Mouse (Mus musculus) CH12.LX (cell line): ENCODE data around the gene Aff1. TPM values are rescaled to one million over a fixed set of nuclear protein-coding genes. Genes with fewer than 3 reads are reported as not detected.

ENCODE experiments used
- DNase-seq: peaks from one replicate; pipeline ENCODE4 v3.0.0-alpha.2; 2013; ENCODE audit errors: extremely low read depth
- H3K27ac ChIP-seq: 2 replicates; pipeline ENCODE4 v1.5.1; 2012; ENCODE audit warnings: low read depth, mild to moderate bottlenecking, control low read depth, moderate library complexity; ENCODE audit not compliant: insufficient read depth
- H3K27me3 ChIP-seq: replicated peaks from 2 replicates; pipeline ENCODE3; 2012; ENCODE audit warnings: inconsistent platforms
- H3K36me3 ChIP-seq, 2 experiments: replicated peaks in 1 of 2; 2 replicates each; pipeline versions ENCODE3 to v1.6.1; 2012; ENCODE audit warnings: inconsistent platforms in 1 of 2, low read length in 1 of 2, mild to moderate bottlenecking in 1 of 2, mixed read lengths in 1 of 2, moderate library complexity in 1 of 2; ENCODE audit not compliant: control insufficient read depth in 1 of 2, insufficient read depth in 1 of 2
- H3K4me1 ChIP-seq, 2 experiments: 2 replicates each; pipeline ENCODE4 v1.6.1; 2012; ENCODE audit warnings: inconsistent platforms in 1 of 2, moderate library complexity in 1 of 2; ENCODE audit not compliant: insufficient read depth in 2 of 2, control insufficient read depth in 1 of 2
- H3K4me2 ChIP-seq: 2 replicates; pipeline ENCODE4 v1.6.1; 2012; ENCODE audit warnings: low read depth, mild to moderate bottlenecking, control low read depth; ENCODE audit not compliant: poor library complexity, insufficient read depth, severe bottlenecking
- H3K4me3 ChIP-seq, 3 experiments: fragments of 150-350 bp in 1 of 3; sonication (generic) in 1 of 3; replicated peaks in 1 of 3; 2 replicates each; pipeline versions ENCODE3 to v1.5.1; 2011 to 2012; ENCODE audit warnings: low read depth in 2 of 3, low read length in 2 of 3, mild to moderate bottlenecking in 2 of 3, moderate library complexity in 2 of 3, control low read depth in 1 of 3, improper control_type of control experiment in 1 of 3, inconsistent platforms in 1 of 3, mixed read lengths in 1 of 3; ENCODE audit not compliant: poor library complexity in 1 of 3
- H3K79me2 ChIP-seq: replicated peaks from 2 replicates; pipeline ENCODE4 v1.6.1; 2012; ENCODE audit warnings: mild to moderate bottlenecking, moderate library complexity; ENCODE audit not compliant: control insufficient read depth, poor library complexity, insufficient read depth, severe bottlenecking; ENCODE audit errors: extremely low read depth
- H3K9ac ChIP-seq: 2 replicates; pipeline ENCODE4 v1.6.1; 2012; ENCODE audit warnings: low read depth, mild to moderate bottlenecking, control low read depth, moderate library complexity; ENCODE audit not compliant: insufficient read depth
- H3K9me3 ChIP-seq: replicated peaks from 2 replicates; pipeline ENCODE3; 2012; ENCODE audit warnings: low read length, inconsistent platforms, mixed read lengths
- BHLHE40 ChIP-seq: IDR thresholded peaks from 2 replicates; pipeline ENCODE4 v1.6.1; 2011; ENCODE audit warnings: mild to moderate bottlenecking, low read depth, low read length, improper control_type of control experiment
- CHD1 ChIP-seq: IDR thresholded peaks from 2 replicates; pipeline ENCODE4 v1.6.1; 2012; ENCODE audit warnings: low read depth, low read length, improper control_type of control experiment, inconsistent platforms
- CTCF ChIP-seq, 2 experiments: IDR thresholded peaks in 1 of 2; conservative IDR thresholded peaks in 1 of 2; 2 replicates each; pipeline ENCODE4 v1.5.1; 2011 to 2012; ENCODE audit warnings: low read depth in 2 of 2, low read length in 2 of 2, improper control_type of control experiment in 1 of 2, inconsistent platforms in 1 of 2, mild to moderate bottlenecking in 1 of 2, moderate library complexity in 1 of 2
- ELF1 ChIP-seq: IDR thresholded peaks from 2 replicates; pipeline ENCODE4 v1.6.1; 2014; ENCODE audit warnings: low read depth, mild to moderate bottlenecking, inconsistent platforms, low read length, improper control_type of control experiment
- EP300 ChIP-seq: IDR thresholded peaks from 2 replicates; pipeline ENCODE4 v1.6.1; 2011; ENCODE audit warnings: low read length, improper control_type of control experiment
- ETS1 ChIP-seq: conservative IDR thresholded peaks from 2 replicates; pipeline ENCODE4 v1.6.1; 2012; ENCODE audit warnings: low read depth, mild to moderate bottlenecking, inconsistent platforms, low read length, improper control_type of control experiment, moderate library complexity
- HCFC1 ChIP-seq: IDR thresholded peaks from 2 replicates; pipeline ENCODE4 v1.6.1; 2012; ENCODE audit warnings: low read depth, mild to moderate bottlenecking, inconsistent platforms, low read length, improper control_type of control experiment
- IRF4 ChIP-seq: IDR thresholded peaks from 2 replicates; pipeline ENCODE4 v1.6.1; 2014; ENCODE audit warnings: low read depth, mild to moderate bottlenecking, inconsistent platforms, low read length, improper control_type of control experiment
- JUN ChIP-seq: IDR thresholded peaks from 2 replicates; pipeline ENCODE4 v1.6.1; 2011; ENCODE audit warnings: low read depth, mild to moderate bottlenecking, low read length, improper control_type of control experiment, moderate library complexity; ENCODE audit not compliant: insufficient read depth
- MXI1 ChIP-seq: IDR thresholded peaks from 2 replicates; pipeline ENCODE4 v1.6.1; 2011; ENCODE audit warnings: mild to moderate bottlenecking, low read depth, low read length, improper control_type of control experiment
- NELFE ChIP-seq: IDR thresholded peaks from 2 replicates; pipeline ENCODE4 v1.6.1; 2011; ENCODE audit warnings: low read depth, low read length, improper control_type of control experiment
- NRF1 ChIP-seq: IDR thresholded peaks from 2 replicates; pipeline ENCODE4 v1.6.1; 2014; ENCODE audit warnings: low read depth, mild to moderate bottlenecking, inconsistent platforms, low read length, improper control_type of control experiment, moderate library complexity
- RAD21 ChIP-seq: IDR thresholded peaks from 2 replicates; pipeline ENCODE4 v1.6.1; 2011; ENCODE audit warnings: low read depth, mild to moderate bottlenecking, low read length, improper control_type of control experiment, moderate library complexity
- SIN3A ChIP-seq: IDR thresholded peaks from 2 replicates; pipeline ENCODE4 v1.6.1; 2012; ENCODE audit warnings: low read length, improper control_type of control experiment, inconsistent platforms
- SMC3 ChIP-seq: IDR thresholded peaks from 2 replicates; pipeline ENCODE4 v1.6.1; 2011; ENCODE audit warnings: low read depth, low read length, improper control_type of control experiment
- UBTF ChIP-seq: IDR thresholded peaks from 2 replicates; pipeline ENCODE4 v1.6.1; 2012; ENCODE audit warnings: low read depth, mild to moderate bottlenecking, inconsistent platforms, low read length, improper control_type of control experiment, moderate library complexity
- USF1 ChIP-seq: IDR thresholded peaks from 2 replicates; pipeline ENCODE4 v1.6.1; 2014; ENCODE audit warnings: low read depth, mild to moderate bottlenecking, inconsistent platforms, low read length, improper control_type of control experiment
- USF2 ChIP-seq: conservative IDR thresholded peaks from 2 replicates; pipeline ENCODE4 v1.6.1; 2011; ENCODE audit warnings: low read depth, low read length, improper control_type of control experiment
- ZNF384 ChIP-seq: IDR thresholded peaks from 2 replicates; pipeline ENCODE4 v1.6.1; 2012; ENCODE audit warnings: low read depth, low read length, improper control_type of control experiment, inconsistent platforms
- dilution Hi-C: fragments of 300-500 bp; cut with MboI; formaldehyde crosslinking; loops from 2 replicates; pipeline ENCODE4 v1.14.3; 2020; ENCODE audit warnings: low sequenced_read_pairs; ENCODE audit not compliant: extremely low pct_unique_long_range_greater_than_20kb, extremely low pct_ligation_motif_present
- in situ Hi-C: fragments of 300-500 bp; cut with MboI; formaldehyde crosslinking; loops from 3 replicates; pipeline ENCODE4 v1.14.3; 2019; ENCODE audit warnings: low sequenced_read_pairs, low pct_ligation_motif_present, low pct_unique_long_range_greater_than_20kb, mixed read lengths
- polyA plus RNA-seq: library from polyadenylated mRNA; unstranded; fragments of >175 nt; gene quantifications from 2 replicates; pipeline ENCODE4 v1.2.1, GENCODE M21; 2012; ENCODE audit warnings: low read depth; ENCODE audit not compliant: insufficient read length
- total RNA-seq, 2 experiments: library from RNA; depleted of rRNA; stranded (reverse); fragments of 300-350 nt in 1 of 2; fragments of >200 nt in 1 of 2; gene quantifications; 2 replicates each; pipeline ENCODE4 v1.2.3; 2012 to 2014

Gene Aff1
- total and polyA plus RNA-seq, 3 experiments: 13.2 to 38.9 (median 21.8) TPM

DNA sequence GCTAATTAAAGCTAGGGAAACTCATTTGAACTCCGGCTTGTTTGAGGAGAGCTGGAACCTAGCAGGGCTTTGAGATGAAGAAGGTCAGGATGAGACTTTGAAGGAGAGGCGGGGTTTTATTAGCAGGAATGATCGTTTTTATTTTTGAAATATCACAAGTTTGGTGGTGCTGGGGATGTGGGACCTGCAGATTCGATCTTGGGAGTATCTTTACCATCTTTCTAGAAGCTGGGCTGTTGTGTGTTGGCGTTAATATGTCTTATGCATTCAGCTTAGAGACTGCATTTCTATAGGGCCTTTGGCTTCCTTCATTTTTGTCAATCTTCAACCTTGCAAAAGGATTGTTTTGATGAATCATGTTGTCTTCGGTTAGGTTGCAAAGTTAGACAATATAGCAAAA, 1.9 kb downstream of the Aff1 start:
- Histone ChIP-seq H3K4me1 (peaks cover 4 to 34% of the 10 kb centered on the region in 2 experiments; a peak in 3 of 4 replicates), H3K79me2 (peaks cover 58% of the 10 kb centered on the region), H3K36me3 (peaks cover 0 to 4% of the 10 kb centered on the region in 2 experiments), H3K9me3 (no peaks in the 10 kb centered on the region), H3K9ac (peak overlapping the region; percentile 89), H3K27me3 (no peaks in the 10 kb centered on the region), H3K4me2 (peak overlapping the region; percentile 94), H3K4me3 (peak overlapping the region; percentile 76 to 99 (median 93)), H3K27ac (peak overlapping the region; percentile 80; the same call in 1 of the 2 replicates)
- TF ChIP-seq CHD1: 0 out of 2 replicates have a peak, but pooled peaks have one; percentile 13
- no peak for TF ChIP-seq SIN3A
- no peak for TF ChIP-seq HCFC1
- no peak for TF ChIP-seq NELFE
- 0 out of 2 replicates have a peak, but pooled peaks have one; percentile 4 for TF ChIP-seq MXI1
- dilution Hi-C loops: no loop called here
- in situ Hi-C loops: no loop called here
- DNase-seq: no peak

GRCm38 (mm10) chr5:103697875-103698491, 5.8 kb downstream of the Aff1 start:
- Histone ChIP-seq H3K9me3 (no peaks in the 10 kb centered on the region), H3K4me3 (no peak overlapping the region), H3K4me1 (peaks cover 17 to 73% of the 10 kb centered on the region in 2 experiments), H3K27ac (peak overlapping the region; percentile 89), H3K79me2 (peaks cover 86% of the 10 kb centered on the region), H3K27me3 (no peaks in the 10 kb centered on the region), H3K9ac (peak overlapping the region; percentile 25; the same call in 1 of the 2 replicates), H3K4me2 (peak overlapping the region; percentile 87), H3K36me3 (peaks cover 0 to 9% of the 10 kb centered on the region in 2 experiments)
- dilution Hi-C loops (no loop called here), in situ Hi-C loops (loop anchor here (5.0 kb wide), 1 partner anchor 59 kb away; no protein-coding TSS in a partner anchor)
- DNase-seq: peak; percentile 57
- TF ChIP-seq ZNF384 (peak; percentile 86), IRF4 (peak; percentile 29; the same call in 1 of the 2 replicates), RAD21 (no peak), ETS1 (peak; percentile 50), SMC3 (no peak), SIN3A (no peak; the same call in 1 of the 2 replicates), BHLHE40 (peak; percentile 48; the same call in 1 of the 2 replicates), USF2 (no peak), CTCF (conservative IDR thresholded peaks at IDR 0.05 in 1 of 2, IDR thresholded peaks at IDR 0.05 in 1 of 2; ENCODE audit: low read depth in 2 of 2, low read length in 2 of 2) (no peak), JUN (no peak), EP300 (peak; percentile 27; the same call in 1 of the 2 replicates), MXI1 (no peak; the same call in 1 of the 2 replicates), UBTF (no peak), USF1 (no peak), ELF1 (no peak), NRF1 (no peak)
